Mouse (Mus musculus): Measurements from ENCODE around the gene Clasrp. TPM values are rescaled to one million over a fixed set of nuclear protein-coding genes. Genes with fewer than 3 reads are reported as not detected.
"Not testable (repeated sequence)": the region's sequence is repeated elsewhere in the genome, so short reads cannot be mapped to it uniquely, and the experiment has no call there.

Gene Clasrp
- polyA plus RNA-seq, 1 experiment from 2014 or later, result 51.3 TPM

GRCm38 (mm10) chr7:19619004-19619801 lies 14.9 kb upstream of the Clasrp start:
- Histone ChIP-seq H3K36me3 (ENCODE audit: control insufficient read depth, insufficient read depth, low read length) (no peaks in the 10 kb centered on the region), H3K27ac (ENCODE audit: low read depth, low read length) (peak overlapping the region; percentile 60; the same call in 1 of the 2 replicates), H3K4me2 (ENCODE audit: low read depth, low read length) (peak overlapping the region; percentile 49), H3K4me3 (ENCODE audit: low read depth, low read length) (peak overlapping the region; percentile 26; the same call in 1 of the 2 replicates), H3K9me3 (ENCODE audit: control insufficient read depth, low read length) (no peaks in the 10 kb centered on the region), H3K9ac (replicated peaks; ENCODE audit: low read depth, low read length) (peak overlapping the region; percentile 50), H3K4me1 (ENCODE audit: control insufficient read depth, insufficient read depth, low read length) (no peaks in the 10 kb centered on the region; the same call in 1 of the 2 replicates), H3K27me3 (ENCODE audit: control insufficient read depth, insufficient read depth, low read length) (no peaks in the 10 kb centered on the region)
- 10% methylated on average over 35 of the region's 35 CpGs for WGBS
- peak; percentile 88 for ATAC-seq (ENCODE audit: low read depth)

GRCm38 (mm10) chr7:19615036-19615577 lies 10.8 kb upstream of the Clasrp start:
- ATAC-seq (ENCODE audit: low read depth), result no peak
- WGBS, result 89% methylated on average over 12 of the region's 12 CpGs
- H3K4me1 ChIP-seq (ENCODE audit: control insufficient read depth, insufficient read depth, low read length), result no peaks in the 10 kb centered on the region; the same call in 1 of the 2 replicates

DNA sequence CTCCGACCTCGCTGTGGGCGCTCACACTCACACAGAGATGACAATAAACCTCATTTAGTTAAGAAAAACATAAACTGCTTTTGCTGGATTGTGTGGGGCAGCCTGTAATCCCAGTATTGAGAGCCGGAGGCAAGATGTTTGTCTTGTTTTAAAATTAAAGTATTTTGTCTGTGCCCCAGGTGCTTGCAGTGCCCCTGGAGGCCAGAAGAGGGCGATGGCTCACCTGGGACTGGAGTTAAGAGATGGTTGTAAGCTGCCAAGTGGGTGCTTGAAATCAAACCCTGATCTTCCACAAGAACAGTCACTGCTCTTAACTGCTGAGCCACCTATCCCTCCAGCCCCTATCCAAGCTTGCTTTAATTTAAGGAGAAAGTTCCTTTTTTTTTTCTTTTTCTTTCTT lies 6.7 kb upstream of the Clasrp start:
- no peak for ATAC-seq (ENCODE audit: low read depth)
- no peak overlapping the region for H3K4me3 ChIP-seq (ENCODE audit: low read depth, low read length)
- H3K27me3 ChIP-seq (ENCODE audit: control insufficient read depth, insufficient read depth, low read length), result no peaks in the 10 kb centered on the region
- H3K9me3 ChIP-seq (ENCODE audit: control insufficient read depth, low read length), result no peaks in the 10 kb centered on the region
- H3K4me1 ChIP-seq (ENCODE audit: control insufficient read depth, insufficient read depth, low read length), result no peaks in the 10 kb centered on the region
- H3K27ac ChIP-seq (ENCODE audit: low read depth, low read length), result no peak overlapping the region
- 77% methylated on average over 5 of the region's 5 CpGs for WGBS
- no peak overlapping the region for H3K9ac ChIP-seq (replicated peaks; ENCODE audit: low read depth, low read length)
- H3K36me3 ChIP-seq (ENCODE audit: control insufficient read depth, insufficient read depth, low read length), result no peaks in the 10 kb centered on the region
- H3K4me2 ChIP-seq (ENCODE audit: low read depth, low read length), result no peak overlapping the region

More at GRCm38 (mm10) chr7:19615036-19615577, 10.8 kb upstream of the Clasrp start:
- Histone ChIP-seq H3K9ac (replicated peaks; ENCODE audit: low read depth, low read length) (no peak overlapping the region), H3K27me3 (ENCODE audit: control insufficient read depth, insufficient read depth, low read length) (no peaks in the 10 kb centered on the region), H3K4me3 (ENCODE audit: low read depth, low read length) (no peak overlapping the region), H3K4me2 (ENCODE audit: low read depth, low read length) (no peak overlapping the region), H3K9me3 (ENCODE audit: control insufficient read depth, low read length) (no peaks in the 10 kb centered on the region), H3K36me3 (ENCODE audit: control insufficient read depth, insufficient read depth, low read length) (no peaks in the 10 kb centered on the region), H3K27ac (ENCODE audit: low read depth, low read length) (no peak overlapping the region)

- Histone ChIP-seq H3K4me1 (ENCODE audit: control insufficient read depth, insufficient read depth, low read length) (no peaks in the 10 kb centered on the region), H3K9me3 (ENCODE audit: control insufficient read depth, low read length) (no peaks in the 10 kb centered on the region), H3K9ac (replicated peaks; ENCODE audit: low read depth, low read length) (no peak overlapping the region), H3K27me3 (ENCODE audit: control insufficient read depth, insufficient read depth, low read length) (no peaks in the 10 kb centered on the region), H3K4me3 (ENCODE audit: low read depth, low read length) (no peak overlapping the region), H3K27ac (ENCODE audit: low read depth, low read length) (no peak overlapping the region), H3K36me3 (ENCODE audit: control insufficient read depth, insufficient read depth, low read length) (no peaks in the 10 kb centered on the region), H3K4me2 (ENCODE audit: low read depth, low read length) (no peak overlapping the region)
- no peak for ATAC-seq (ENCODE audit: low read depth)
- 93% methylated on average over 12 of the region's 12 CpGs for WGBS
Observed at GRCm38 (mm10) chr7:19609641-19610332, 5.5 kb upstream of the Clasrp start.

DNA sequence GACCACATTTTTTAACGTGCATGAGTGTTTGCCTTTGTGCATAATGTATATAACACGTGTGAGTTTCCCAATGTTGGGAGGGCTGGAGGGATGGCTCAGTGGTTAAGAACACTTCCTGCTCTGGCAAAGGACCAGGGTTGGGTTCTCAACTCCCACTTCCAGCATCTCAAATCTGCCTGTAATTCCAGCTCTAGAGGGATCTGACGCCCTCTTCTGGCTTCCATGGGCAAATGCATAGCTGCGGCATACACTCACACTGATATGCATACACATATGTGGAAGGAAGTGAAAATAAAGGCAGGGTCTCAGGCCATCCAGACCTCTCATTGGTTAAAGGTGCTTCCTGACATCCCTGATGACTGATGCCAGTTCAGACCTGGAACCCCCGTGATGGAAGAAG lies 3.0 kb upstream of the Clasrp start:
- Histone ChIP-seq H3K4me3 (ENCODE audit: low read depth, low read length) (no peak overlapping the region), H3K9me3 (ENCODE audit: control insufficient read depth, low read length) (no peaks in the 10 kb centered on the region), H3K4me1 (ENCODE audit: control insufficient read depth, insufficient read depth, low read length) (peaks cover 13% of the 10 kb centered on the region), H3K36me3 (ENCODE audit: control insufficient read depth, insufficient read depth, low read length) (no peaks in the 10 kb centered on the region), H3K27ac (ENCODE audit: low read depth, low read length) (no peak overlapping the region), H3K4me2 (ENCODE audit: low read depth, low read length) (no peak overlapping the region), H3K9ac (replicated peaks; ENCODE audit: low read depth, low read length) (no peak overlapping the region), H3K27me3 (ENCODE audit: control insufficient read depth, insufficient read depth, low read length) (no peaks in the 10 kb centered on the region)
- ATAC-seq (ENCODE audit: low read depth), result no peak
- 82% methylated on average over 5 of the region's 5 CpGs for WGBS

DNA sequence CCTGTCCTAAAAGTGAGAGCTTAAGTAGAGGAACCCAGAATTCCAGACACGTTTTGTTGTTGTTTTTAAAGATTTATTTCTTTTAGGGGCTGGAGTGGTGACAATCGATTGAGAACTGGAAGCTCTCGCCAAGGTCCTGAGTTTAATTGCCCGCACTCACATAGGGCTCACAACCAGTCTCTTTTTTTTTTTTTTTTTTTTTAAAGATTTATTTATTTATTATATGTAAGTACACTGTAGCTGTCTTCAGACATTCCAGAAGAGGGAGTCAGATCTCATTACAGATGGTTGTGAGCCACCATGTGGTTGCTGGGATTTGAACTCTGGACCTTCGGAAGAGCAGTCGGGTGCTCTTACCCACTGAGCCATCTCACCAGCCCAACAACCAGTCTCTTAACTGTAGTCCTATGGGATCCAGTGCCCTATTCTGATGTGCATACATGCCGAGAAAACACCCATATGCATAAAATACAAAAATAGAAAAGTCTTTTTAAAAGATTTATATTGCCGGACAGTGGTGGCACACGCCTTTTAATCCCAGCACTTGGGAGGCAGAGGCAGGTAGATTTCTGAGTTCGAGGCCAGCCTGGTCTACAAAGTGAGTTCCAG lies 424 bp upstream of the Clasrp start:
- not testable (repeated sequence) for H3K27me3 ChIP-seq (ENCODE audit: control insufficient read depth, insufficient read depth, low read length); H3K9me3 ChIP-seq (ENCODE audit: control insufficient read depth, low read length)
- Histone ChIP-seq H3K36me3 (ENCODE audit: control insufficient read depth, insufficient read depth, low read length) (peaks cover 13% of the 10 kb centered on the region), H3K4me1 (ENCODE audit: control insufficient read depth, insufficient read depth, low read length) (peaks cover 17% of the 10 kb centered on the region), H3K27ac (ENCODE audit: low read depth, low read length) (peak overlapping the region; percentile 72), H3K9ac (replicated peaks; ENCODE audit: low read depth, low read length) (peak overlapping the region; percentile 93), H3K4me2 (ENCODE audit: low read depth, low read length) (peak overlapping the region; percentile 96), H3K4me3 (ENCODE audit: low read depth, low read length) (peak overlapping the region; percentile 97)
- WGBS, result 60% methylated on average over 10 of the region's 10 CpGs
- ATAC-seq (ENCODE audit: low read depth), result peak; percentile 19; the same call in 1 of the 2 replicates

GRCm38 (mm10) chr7:19603055-19603454 lies 1.2 kb downstream of the Clasrp start:
- WGBS, result 84% methylated on average over 12 of the region's 12 CpGs
- Histone ChIP-seq H3K27ac (ENCODE audit: low read depth, low read length) (no peak overlapping the region), H3K9me3 (ENCODE audit: control insufficient read depth, low read length) (no peaks in the 10 kb centered on the region), H3K36me3 (ENCODE audit: control insufficient read depth, insufficient read depth, low read length) (peaks cover 17% of the 10 kb centered on the region), H3K4me2 (ENCODE audit: low read depth, low read length) (peak overlapping the region; percentile 96), H3K27me3 (ENCODE audit: control insufficient read depth, insufficient read depth, low read length) (no peaks in the 10 kb centered on the region), H3K9ac (replicated peaks; ENCODE audit: low read depth, low read length) (no peak overlapping the region), H3K4me3 (ENCODE audit: low read depth, low read length) (peak overlapping the region; percentile 97), H3K4me1 (ENCODE audit: control insufficient read depth, insufficient read depth, low read length) (peaks cover 17% of the 10 kb centered on the region)
- no peak for ATAC-seq (ENCODE audit: low read depth)

DNA sequence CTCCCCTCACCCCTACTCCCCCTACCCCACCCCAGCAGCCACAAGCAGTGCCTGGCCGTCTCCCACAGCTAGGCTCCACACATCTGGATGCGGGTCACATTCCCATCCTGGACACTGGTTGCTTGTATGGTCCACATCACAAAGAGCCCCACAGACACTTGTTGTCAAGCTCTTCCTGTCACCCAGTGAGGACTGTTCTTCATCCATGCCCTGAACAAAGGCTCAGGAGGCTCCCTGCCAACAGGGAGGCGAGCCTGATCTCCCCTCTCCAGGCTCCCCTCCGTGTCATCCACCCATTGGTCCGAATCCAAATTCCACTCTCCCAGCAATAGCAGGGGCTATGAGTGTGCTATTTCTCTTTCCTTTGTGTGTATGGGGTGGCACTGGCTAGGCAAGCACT lies 3.7 kb downstream of the Clasrp start:
- ATAC-seq (ENCODE audit: low read depth), result peak; percentile 69; the same call in 1 of the 2 replicates
- Histone ChIP-seq H3K4me2 (ENCODE audit: low read depth, low read length) (no peak overlapping the region), H3K4me1 (ENCODE audit: control insufficient read depth, insufficient read depth, low read length) (peaks cover 17% of the 10 kb centered on the region)

More for the DNA sequence above, 3.7 kb downstream of the Clasrp start:
- 35% methylated on average over 5 of the region's 5 CpGs for WGBS
- H3K36me3 ChIP-seq (ENCODE audit: control insufficient read depth, insufficient read depth, low read length), result peaks cover 19% of the 10 kb centered on the region
- no peaks in the 10 kb centered on the region for H3K27me3 ChIP-seq (ENCODE audit: control insufficient read depth, insufficient read depth, low read length)
- H3K9ac ChIP-seq (replicated peaks; ENCODE audit: low read depth, low read length), result no peak overlapping the region
- H3K9me3 ChIP-seq (ENCODE audit: control insufficient read depth, low read length), result no peaks in the 10 kb centered on the region
- peak overlapping the region; percentile 67 for H3K27ac ChIP-seq (ENCODE audit: low read depth, low read length)
- H3K4me3 ChIP-seq (ENCODE audit: low read depth, low read length), result no peak overlapping the region

Measured in neural tube, embryonic 14.5 days (tissue).